Mouse (Mus musculus) lung, postnatal 10 days (tissue): ENCODE results near the gene Gramd4.

Source experiments
- DNase-seq: peaks from one replicate; pipeline ENCODE4 v3.0.0; 2021

Gramd4 gene

DNA sequence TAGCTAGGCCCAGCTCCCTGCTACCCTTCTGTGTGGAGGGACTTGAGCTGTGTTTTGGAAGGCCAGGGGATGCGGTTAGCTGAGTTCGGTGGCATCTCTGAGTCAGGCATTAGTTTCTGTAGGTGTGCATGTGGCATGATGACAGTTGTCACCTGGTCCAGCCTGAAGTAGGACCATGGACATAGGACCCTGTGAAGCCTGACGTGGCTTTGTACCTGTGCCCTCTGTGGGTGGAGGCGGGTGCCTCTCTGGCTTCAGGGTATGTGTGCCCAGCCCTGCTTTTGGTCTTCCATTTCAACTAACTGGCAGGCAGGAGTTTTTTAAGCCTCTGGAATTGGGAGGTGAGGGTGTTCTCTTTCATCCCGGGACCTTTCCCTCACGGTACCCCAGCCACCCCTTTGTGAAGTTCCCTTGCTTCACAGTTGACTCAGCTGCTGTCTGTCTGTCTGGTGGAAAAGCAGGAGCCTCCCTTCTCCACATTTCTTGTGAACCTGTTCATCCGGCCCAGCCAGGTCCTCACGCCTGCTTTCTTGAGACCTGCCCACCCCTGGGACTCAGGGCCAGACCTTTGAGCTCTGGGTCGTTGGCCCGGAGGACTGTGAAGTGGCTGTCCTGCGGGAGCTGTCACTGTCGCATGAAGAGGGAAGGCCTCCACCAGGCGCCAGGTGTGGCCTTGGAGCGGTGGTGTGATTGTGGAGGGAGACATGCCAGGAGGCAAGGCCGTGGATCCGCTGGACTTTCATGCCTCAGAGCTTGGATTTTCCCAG lies 16.9 kb downstream of the Gramd4 start:
- DNase-seq: no peak

DNA sequence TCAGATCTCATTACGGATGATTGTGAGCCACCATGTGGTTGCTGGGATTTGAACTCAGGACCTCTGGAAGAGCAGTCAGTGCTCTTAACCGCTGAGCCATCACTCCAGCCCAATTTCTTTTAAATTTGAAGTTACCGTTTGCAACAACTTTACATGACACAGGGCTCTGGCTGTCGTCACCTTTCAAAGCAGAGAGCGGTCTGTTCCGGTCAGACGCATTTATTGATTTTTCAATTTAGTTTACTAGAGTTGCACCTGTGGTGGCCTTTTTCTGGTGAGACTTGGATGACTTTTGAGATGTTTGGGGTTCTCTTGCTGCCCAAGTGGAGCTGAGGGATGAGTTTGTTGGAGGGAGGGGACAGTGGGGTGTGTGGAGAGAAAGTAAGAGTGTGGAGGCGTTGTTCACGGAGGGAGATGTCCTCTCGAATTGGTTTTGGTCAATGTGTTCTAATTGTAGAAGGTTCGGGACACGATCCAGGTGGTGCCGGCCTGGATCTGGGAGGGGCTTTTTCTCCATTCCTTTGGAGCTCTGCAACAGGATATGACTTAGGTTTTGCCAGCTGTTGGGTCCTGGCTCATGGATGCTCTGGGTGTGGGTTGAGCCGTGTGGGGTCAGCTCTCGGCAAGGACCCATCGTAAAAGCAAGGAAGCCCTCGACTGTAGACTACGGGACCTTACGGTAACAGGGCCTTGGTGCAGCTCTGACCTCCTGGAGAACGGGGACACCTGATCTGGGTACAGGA lies 18.0 kb downstream of the Gramd4 start:
- no peak for DNase-seq

DNA sequence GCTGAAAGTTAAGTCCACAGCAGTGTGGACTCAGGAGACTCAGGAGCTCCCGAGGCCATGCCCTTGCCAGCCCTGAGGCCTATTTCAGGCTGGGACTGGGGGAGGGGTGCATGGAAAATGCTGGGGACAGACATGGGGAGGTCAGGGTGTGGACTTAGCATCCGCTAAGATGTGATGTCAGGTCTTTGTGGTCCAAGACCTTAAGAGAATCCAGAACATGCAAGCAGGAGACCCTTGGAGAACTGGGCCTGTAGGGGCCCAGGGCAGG lies 18.5 kb downstream of the Gramd4 start:
- DNase-seq: no peak

DNA sequence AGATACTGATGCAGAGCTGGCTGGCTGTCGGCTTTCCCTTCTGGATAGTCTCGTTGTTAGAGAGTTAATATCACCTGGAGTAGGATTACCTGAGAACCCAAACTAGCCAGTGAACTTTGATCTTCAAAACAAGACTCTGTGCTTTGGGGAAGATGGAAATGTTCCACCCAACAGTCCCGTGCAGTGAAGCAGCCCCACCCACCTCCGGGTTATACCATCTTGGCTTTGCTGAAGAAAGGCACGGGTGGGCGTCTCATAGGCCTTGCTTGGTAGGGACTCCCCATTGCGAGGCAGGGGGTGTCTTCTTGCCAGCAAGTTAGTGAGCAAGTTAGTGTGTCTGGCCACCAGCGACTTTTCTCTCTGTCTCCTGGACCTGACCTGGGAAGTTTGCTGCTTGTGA lies 18.9 kb downstream of the Gramd4 start:
- DNase-seq: no peak

DNA sequence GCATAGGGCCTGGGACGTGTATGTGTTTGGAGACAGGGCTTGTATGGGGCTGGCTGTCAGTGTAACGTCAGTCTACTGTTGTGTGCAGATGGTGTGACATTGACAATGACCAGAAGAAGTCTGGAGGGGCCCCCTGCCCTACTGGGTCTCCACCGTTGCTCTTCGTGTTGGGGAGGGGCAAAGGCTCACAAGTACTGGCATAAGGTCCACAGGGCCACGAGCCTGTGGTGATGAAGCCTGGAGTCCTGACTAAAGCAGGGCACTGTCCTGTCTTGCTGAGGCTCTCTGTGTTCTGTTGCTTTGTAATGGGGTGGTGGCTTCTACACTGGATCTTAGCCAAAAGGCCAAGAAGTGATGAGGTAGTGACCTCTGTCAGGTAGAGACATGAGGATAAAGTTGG lies 20.4 kb downstream of the Gramd4 start:
- DNase-seq: no peak

DNA sequence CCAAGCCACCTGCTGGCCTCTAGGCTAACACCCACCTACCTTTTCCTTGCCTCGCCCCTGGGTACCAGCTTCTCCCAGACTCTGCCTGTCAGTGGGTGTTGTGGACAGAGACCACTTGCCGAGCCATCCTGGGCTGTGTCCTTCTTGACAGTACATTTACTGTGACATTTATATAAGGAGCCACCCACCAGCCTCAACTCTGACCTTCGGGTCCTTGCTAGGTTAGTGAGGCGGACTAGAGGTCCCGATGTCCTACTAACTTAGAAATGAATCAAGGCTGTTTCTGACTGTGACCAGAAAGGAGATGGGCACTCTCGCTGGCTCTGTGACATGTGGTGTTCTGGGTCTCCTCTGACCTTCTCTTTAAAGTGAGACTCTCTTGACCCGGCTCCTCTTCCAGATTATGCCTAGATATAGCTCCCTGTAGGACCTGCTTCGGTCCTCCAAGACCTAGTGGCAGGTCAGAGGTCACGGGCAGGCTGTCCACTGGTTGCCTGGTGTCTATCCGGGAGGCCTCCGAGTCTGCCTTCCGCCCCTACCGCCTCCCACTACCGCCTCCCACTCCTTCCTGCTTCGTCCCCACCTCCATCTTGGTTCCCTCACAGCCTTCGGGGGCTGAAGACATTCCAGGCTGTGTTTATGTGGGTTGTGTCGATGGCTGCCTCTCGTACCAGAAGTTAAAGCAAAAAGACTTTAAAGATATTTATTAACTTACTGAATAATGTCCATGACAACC lies 21.2 kb downstream of the Gramd4 start:
- DNase-seq: peak; percentile 35

DNA sequence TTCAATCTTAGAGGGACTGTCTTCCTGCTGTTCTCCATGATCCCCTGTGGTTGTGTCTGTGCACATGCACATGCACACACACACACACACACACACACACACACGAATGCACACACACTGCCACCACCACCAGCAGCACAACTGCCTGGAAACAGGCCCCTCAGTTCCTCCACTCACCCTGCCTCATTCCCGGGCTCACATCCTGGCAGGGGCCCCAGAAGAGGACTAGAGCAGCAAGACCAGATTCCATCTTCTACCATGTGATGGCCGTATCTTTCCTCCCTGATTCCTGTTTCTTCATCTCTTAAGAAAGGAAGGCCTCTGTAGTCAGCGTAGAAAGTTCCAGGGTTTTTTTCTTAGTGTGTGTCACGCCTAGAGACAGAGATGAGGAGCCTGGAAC lies 22.0 kb downstream of the Gramd4 start:
- peak; percentile 57 for DNase-seq

DNA sequence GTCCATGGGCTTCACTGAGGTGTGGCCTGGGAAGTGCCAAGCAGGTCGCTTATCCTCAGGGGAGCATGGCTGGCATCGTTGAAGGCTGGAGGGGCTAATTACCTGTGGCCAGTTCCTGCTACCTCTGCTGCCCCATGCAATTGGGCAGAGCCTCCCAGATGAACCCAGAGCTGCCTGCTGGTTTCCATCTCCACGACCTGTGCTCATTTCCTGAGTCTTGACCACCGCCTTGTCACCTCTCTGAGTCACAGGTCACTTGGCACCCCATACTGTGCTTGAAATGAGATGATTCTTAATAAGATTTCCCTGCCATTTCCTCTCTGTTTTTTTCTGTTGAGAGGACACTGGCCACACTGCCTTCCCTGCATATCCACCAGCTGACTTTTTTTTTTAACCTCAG lies 22.4 kb downstream of the Gramd4 start:
- peak; percentile 48 for DNase-seq

DNA sequence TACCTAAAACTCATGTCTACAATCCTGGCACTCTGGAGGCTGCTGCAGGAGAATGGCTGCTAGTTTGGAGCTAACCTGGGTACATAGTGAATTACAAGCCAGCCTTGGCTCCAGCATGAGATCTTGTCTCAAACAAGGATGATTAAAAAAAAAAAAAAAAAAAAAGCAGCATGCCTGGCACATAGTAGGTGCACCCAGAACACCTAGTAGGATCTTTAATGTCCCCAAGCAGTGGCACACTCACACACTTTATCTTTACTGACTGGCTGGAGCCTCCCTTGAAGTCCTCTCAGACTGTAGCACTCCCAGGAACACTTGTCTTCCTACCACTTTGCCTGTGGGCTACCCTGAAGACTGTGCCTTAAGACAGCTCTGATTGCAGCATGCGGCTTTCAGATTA lies 22.9 kb downstream of the Gramd4 start:
- DNase-seq: no peak

DNA sequence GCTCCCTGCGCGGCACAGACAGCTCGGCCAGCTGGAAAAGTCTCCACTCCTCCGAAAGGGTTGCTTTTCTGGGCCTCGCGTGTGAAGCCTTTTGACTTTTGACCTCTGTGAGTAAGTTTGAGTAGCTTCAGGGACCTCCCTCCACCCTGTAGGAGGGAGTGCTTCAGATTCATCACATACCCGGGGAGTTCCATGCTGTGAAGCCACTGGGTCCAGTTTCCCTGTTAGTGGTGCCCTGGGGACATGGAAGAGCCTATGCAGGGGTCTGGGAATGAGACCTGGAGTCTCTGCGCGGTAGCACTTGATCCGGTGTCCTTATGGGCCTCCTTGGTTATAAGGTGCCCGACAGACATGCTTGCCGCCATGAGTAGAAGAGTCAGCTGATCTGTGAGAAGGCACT lies 24.2 kb downstream of the Gramd4 start:
- no peak for DNase-seq

DNA sequence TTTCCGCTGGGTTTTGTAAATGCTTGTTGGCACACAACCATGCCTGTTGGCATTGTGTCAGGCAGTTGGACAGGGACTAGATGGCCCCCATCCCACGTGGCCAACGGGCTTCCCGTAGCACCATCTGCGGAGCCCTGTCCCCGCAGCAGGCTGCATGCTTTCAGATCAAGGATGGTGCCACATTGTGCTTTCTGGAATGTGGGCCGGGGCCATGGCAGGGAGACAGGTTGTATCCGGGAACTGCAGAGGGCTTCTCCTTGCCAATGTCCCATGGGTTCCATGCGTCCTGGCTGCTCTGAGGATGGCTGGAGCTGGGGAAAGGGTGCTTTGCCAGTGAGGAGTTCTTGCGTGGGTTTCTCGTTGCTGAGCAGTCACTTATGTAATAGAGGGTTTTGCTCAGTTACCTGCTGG lies 25.1 kb downstream of the Gramd4 start:
- no peak for DNase-seq

DNA sequence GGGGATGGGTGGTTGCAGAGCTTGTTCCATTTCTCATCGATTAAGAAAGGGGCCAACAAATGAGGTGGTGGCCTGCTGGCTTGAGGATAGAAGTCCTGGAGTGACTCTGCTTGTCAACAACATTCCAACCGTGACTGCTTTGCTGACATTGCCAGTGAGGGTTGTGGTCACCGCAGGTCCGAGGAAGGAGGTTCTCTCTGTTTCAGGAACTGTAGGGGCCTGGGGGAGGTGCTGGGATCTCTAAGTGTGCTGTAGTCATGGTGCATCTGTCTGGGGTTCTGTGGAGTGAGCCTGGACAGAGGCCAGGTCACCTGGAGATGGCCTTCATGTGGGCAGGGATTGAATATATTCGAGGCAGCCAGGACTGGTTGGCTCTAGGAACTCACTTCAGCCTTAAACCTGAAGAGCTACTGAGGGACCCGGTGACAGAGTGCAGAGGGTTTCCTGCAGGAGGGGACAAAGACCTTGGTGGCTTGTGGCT lies 25.8 kb downstream of the Gramd4 start:
- DNase-seq: no peak

DNA sequence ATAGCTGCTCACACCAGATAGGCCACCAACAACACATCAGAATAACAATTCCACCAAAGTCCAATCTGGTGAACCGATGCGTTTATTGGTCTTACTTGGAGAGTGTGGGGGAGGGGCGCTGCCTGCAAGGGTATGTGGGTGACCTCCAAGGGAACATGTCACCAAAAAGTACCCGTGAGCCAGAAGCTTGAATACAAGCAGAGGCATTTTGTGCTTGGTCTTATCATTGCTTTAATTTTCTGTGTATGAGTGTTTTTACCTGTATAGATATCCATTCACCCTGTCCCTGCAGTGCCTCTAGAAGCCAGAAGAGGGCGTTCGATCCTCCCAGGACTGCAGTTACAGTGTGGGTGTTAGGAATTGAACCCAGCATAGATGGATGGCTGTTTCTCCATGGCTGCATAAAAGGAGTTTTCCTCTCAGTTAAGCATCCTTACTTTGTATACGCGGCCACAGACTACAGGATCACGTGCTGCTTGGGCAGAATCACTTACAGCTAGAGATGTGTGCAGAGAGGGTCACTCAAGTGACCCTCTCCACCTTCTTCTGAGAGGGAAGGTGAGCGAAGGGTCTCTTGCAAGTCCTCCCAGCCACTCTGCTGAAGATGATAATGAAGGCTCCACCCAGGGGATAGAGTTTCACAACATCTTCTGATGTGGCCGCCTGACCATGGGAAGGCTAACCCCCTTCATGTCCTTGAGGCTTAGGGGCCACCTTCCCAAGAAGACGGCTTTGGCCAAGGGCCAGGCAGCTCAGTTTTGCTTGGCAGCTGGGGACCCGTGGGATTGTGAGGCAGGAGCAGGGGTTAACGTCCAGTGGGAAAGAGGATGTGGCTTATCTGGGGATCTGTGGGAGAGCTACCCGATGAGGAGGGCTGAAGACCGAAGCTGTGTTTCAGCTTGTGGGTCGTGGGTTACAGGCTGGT lies 28.1 kb downstream of the Gramd4 start:
- DNase-seq: peak; percentile 77

DNA sequence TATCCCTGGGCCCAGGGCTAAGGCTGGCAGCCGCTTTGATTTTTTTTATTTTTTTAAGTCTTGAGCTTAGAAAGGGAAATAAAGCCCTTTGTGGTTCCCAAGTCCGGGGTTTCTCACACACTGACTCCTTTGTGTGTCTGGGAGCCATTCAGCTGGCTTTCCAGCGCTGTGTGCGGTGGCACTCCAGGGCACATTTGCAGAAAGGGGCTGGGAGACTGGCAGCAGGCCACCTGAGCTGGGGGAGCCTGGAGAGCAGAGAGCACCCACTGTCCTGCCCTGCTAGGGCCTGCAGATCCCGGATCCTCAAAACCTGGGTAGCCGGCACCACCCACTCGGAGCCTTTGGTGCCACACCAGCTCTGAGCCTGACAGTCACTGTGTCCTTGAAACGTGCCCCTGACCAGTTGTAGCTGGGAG lies 28.8 kb downstream of the Gramd4 start:
- DNase-seq: no peak

DNA sequence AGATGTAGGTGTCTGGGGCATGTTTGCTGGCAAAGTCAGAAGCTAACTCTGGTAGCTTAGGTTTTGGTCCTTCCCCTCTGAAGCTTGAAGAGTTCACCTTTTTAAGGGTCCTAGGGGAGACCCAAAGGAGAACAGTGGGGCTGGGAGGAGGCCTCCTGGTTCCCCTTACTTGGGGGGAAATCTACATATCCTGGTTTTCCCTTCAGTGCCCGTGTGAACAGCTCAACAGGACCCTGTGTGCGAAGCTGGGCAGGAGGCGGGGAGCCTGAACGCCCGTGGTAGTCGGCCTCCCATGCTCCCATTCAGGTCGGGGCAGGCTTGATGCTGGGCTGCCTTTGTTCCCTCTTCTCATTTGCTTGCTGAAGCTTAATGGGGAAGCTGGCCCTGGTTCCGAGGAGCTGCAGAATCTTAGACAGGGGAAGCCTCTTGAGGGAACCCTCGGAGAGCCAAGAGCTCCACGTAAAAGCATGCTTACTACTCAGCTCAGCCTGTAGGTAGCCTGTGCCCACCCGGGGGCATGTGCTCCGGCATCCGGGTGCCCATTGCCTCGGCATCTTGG lies 30.2 kb downstream of the Gramd4 start:
- DNase-seq: no peak

DNA sequence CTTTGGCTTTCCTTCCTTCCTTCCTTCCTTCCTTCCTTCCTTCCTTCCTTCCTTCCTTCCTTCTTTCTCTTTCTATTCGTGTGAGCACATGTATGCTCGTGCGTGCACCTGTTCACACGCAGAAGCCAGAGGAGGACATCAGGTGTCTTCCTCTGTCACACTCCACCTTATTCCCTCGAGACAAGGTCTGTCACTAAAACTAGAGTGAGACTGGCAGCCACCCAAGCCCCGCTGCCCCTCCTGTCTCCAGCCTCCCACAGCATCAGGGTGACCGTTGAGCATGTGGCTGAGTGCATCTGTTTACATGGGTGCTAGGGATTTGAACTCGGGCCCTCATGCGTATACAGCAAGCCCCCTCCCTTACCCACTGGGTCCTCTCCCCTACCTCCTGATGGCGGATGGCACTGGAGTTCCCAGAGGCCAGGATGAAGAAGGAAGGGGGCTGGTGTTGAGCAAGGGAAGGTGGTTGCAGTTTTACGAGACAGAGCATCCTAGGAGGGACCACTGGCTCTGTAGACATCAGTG lies 30.8 kb downstream of the Gramd4 start:
- DNase-seq: no peak

DNA sequence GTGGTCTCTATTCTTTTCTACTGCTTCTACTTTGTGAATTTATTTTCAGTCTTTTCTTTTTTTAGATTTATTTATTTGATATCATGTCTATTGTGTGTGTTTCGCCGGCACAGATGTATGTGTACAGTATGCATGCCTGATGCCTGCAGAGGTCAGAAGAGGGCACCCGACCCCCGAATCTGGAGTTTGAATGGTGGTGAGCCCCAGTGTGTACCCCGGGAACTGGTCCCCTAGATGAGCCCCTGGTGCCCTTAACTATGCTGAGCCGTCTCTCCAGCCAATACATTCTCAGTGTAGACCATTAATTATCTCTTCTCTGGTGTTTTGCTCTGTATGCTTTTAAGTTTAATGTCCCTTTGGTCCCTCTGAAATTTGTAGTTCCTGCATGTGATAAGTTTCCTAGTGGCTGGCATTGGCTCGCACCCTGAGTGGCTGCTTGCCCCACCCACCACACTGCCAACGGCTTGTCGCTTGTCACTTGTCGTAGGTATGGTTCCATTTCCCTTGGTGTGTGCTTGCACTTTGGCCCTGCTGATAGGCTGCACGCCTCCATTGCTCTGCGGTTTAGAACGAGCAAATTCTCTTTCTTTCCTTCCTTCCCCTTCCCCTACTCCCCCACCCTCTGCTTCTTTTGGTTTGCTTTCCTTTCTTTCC lies 31.7 kb downstream of the Gramd4 start:
- DNase-seq: no peak

DNA sequence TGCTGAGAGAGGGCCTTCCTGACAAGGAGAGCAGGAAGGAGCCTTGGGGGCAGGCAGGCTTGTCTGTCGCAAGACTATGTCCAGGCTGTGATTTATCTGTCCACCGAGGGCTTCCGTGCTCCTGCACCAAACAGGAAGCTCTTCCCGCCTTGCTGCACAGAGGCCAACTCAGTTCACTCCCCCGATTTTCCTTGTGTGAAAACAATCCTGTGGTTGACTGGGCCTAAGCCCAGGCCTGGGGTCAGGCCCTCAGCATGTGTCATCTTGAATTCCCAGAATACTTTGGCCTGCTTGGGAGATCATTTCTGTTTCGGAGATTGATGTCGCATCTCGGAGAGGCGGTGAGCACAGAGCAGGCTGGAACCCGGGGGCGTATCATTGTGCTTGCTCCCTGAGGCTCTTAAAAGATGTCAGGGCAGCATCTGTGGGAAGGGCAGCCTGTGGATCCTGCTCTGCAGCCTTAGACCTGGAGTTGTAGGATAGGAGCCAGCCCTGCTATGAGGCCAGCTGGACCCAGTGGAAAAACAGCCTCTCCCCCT lies 32.6 kb downstream of the Gramd4 start:
- DNase-seq: peak; percentile 88

DNA sequence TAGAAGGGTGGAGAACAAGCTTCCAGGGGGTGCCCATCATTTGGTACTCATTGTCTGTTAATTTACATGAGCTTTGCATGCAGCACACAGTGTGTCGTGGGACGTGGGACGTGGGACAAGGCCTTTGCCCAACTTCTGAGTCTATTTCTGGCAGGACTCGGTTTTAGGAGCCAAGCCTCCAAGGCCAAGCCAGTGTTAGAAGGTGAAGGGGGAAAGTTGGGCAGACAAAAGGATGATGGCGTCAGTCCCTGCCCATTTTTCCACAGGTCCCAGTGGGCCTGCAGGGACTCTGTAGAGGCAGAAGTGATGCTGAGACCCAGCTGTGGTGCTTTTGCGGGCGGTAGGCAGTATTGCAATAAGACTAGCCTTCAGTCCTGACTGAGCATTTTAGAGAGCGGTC lies 33.1 kb downstream of the Gramd4 start:
- no peak for DNase-seq

DNA sequence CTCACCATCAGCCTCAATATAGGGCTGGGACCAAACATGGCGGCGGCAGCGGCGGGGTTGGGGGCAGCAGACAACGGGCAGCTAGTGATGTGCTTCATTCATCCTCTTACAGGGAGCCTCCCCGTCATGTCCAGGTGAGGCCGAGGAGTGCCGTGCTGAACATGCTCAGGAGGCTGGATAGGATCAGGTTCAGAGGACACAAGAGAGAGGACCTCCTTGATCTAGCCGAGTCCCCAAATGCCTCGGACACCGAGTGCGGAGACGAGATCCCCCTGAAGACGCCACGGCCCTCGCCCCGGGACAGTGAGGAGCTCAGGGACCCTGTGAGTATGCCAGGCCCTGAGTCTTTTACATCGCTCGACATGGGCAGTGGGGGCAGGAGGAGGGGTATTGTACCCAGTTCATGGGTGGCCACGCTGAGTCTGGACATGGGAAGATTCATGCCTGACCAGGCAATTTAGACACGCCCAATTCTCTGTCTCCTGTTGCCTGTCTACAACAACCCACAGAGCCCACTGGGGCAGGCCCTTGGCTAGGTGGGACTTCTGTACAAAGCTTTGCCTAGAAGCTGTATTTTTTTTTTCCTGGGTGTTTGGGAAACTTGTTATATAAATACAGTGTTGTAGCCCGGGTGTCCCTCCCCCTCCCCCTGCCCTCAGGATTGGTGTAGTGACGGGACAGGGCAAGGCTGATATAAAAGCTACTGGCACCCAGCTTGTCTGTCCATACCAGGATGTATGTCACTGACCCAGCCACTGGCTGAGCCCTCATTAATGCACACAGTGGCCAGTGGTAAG lies 33.9 kb downstream of the Gramd4 start:
- DNase-seq: no peak
